Mouse (Mus musculus) MEL (cell line): ENCODE data around the gene Scyl2. TPM values are rescaled to one million over a fixed set of nuclear protein-coding genes. Genes with fewer than 3 reads are reported as not detected.

ENCODE experiments used
- DNase-seq: peaks from one replicate; pipeline ENCODE4 v3.0.0; 2011; ENCODE audit warnings: low read depth, low spot score
- H3K27ac ChIP-seq: 2 replicates; pipeline ENCODE4 v1.5.1; 2012; ENCODE audit warnings: low read depth, mild to moderate bottlenecking, control low read depth, low read length, moderate library complexity; ENCODE audit not compliant: control insufficient read depth
- H3K27me3 ChIP-seq, 2 experiments: fragments of 150-350 bp in 1 of 2; sonication (generic) in 1 of 2; 2 replicates each; pipeline ENCODE4 v1.6.1; 2012; ENCODE audit warnings: low read length in 2 of 2, mild to moderate bottlenecking in 2 of 2, improper control_type of control experiment in 1 of 2, moderate library complexity in 1 of 2; ENCODE audit not compliant: insufficient read depth in 2 of 2, control insufficient read depth in 1 of 2
- H3K36me3 ChIP-seq, 2 experiments: 2 replicates each; pipeline ENCODE4 v1.6.1; 2012 to 2014; ENCODE audit warnings: low read length in 2 of 2, improper control_type of control experiment in 1 of 2, inconsistent platforms in 1 of 2, mild to moderate bottlenecking in 1 of 2; ENCODE audit not compliant: insufficient read depth in 2 of 2, control insufficient read depth in 1 of 2
- H3K4me1 ChIP-seq, 2 experiments: fragments of 150-350 bp in 1 of 2; sonication (generic) in 1 of 2; 2 replicates each; pipeline ENCODE4 v1.6.1; 2012; ENCODE audit warnings: low read length in 2 of 2, improper control_type of control experiment in 1 of 2, mild to moderate bottlenecking in 1 of 2; ENCODE audit not compliant: insufficient read depth in 2 of 2, control insufficient read depth in 1 of 2
- H3K4me3 ChIP-seq, 2 experiments: fragments of 150-350 bp in 1 of 2; sonication (generic) in 1 of 2; 2 replicates each; pipeline ENCODE4 v1.5.1; 2012; ENCODE audit warnings: low read depth in 2 of 2, low read length in 2 of 2, mild to moderate bottlenecking in 2 of 2, moderate library complexity in 2 of 2, control low read depth in 1 of 2, improper control_type of control experiment in 1 of 2; ENCODE audit not compliant: control insufficient read depth in 1 of 2, insufficient read depth in 1 of 2
- H3K79me2 ChIP-seq: 2 replicates; pipeline ENCODE4 v1.6.1; 2012; ENCODE audit warnings: mild to moderate bottlenecking, low read length, moderate library complexity; ENCODE audit not compliant: control insufficient read depth, poor library complexity, insufficient read depth
- H3K9ac ChIP-seq: 2 replicates; pipeline ENCODE4 v1.6.1; 2012; ENCODE audit warnings: low read depth, mild to moderate bottlenecking, control low read depth, low read length, moderate library complexity; ENCODE audit not compliant: control insufficient read depth, poor library complexity, severe bottlenecking
- H3K9me3 ChIP-seq: fragments of 150-350 bp; sonication (generic); replicated peaks from 2 replicates; pipeline ENCODE4 v1.6.1; 2012; ENCODE audit warnings: mild to moderate bottlenecking, low read length, improper control_type of control experiment, moderate library complexity; ENCODE audit not compliant: insufficient read depth
- BHLHE40 ChIP-seq: IDR thresholded peaks from 2 replicates; pipeline ENCODE4 v1.6.1; 2012; ENCODE audit warnings: low read depth, mild to moderate bottlenecking, inconsistent platforms, low read length, improper control_type of control experiment, borderline replicate concordance
- CHD1 ChIP-seq: IDR thresholded peaks from 2 replicates; pipeline ENCODE4 v1.6.1; 2012; ENCODE audit warnings: low read depth, mild to moderate bottlenecking, inconsistent platforms, low read length, improper control_type of control experiment
- CHD2 ChIP-seq: IDR thresholded peaks from 2 replicates; pipeline ENCODE4 v1.6.1; 2011; ENCODE audit warnings: low read length, improper control_type of control experiment
- CTCF ChIP-seq, 3 experiments: IDR thresholded peaks in 2 of 3; conservative IDR thresholded peaks in 1 of 3; 2 replicates each; pipeline ENCODE4 v1.5.1; 2011 to 2012; ENCODE audit warnings: low read length in 3 of 3, low read depth in 2 of 3, mild to moderate bottlenecking in 2 of 3, improper control_type of control experiment in 1 of 3, inconsistent platforms in 1 of 3, mixed read lengths in 1 of 3, moderate library complexity in 1 of 3; ENCODE audit not compliant: control insufficient read depth in 1 of 3, insufficient read depth in 1 of 3, poor library complexity in 1 of 3, severe bottlenecking in 1 of 3
- E2F4 ChIP-seq: IDR thresholded peaks from 2 replicates; pipeline ENCODE4 v1.6.1; 2011; ENCODE audit warnings: low read depth, low read length, improper control_type of control experiment, borderline replicate concordance
- ELF1 ChIP-seq: IDR thresholded peaks from 2 replicates; pipeline ENCODE4 v1.6.1; 2014; ENCODE audit warnings: low read depth, mild to moderate bottlenecking, inconsistent platforms, low read length, improper control_type of control experiment, moderate library complexity
- EP300 ChIP-seq, 2 experiments: IDR thresholded peaks; 2 replicates each; pipeline ENCODE4 v1.6.1; 2011; ENCODE audit warnings: improper control_type of control experiment in 2 of 2, low read length in 2 of 2, low read depth in 1 of 2, mild to moderate bottlenecking in 1 of 2
- ETS1 ChIP-seq: IDR thresholded peaks from 2 replicates; pipeline ENCODE4 v1.6.1; 2012; ENCODE audit warnings: low read depth, mild to moderate bottlenecking, inconsistent platforms, low read length, improper control_type of control experiment, moderate library complexity
- GABPA ChIP-seq: IDR thresholded peaks from 2 replicates; pipeline ENCODE4 v1.6.1; 2012; ENCODE audit warnings: low read depth, mild to moderate bottlenecking, inconsistent platforms, low read length, improper control_type of control experiment, moderate library complexity
- GATA1 ChIP-seq: IDR thresholded peaks from 2 replicates; pipeline ENCODE4 v1.6.1; 2011; ENCODE audit warnings: low read depth, low read length, improper control_type of control experiment
- HCFC1 ChIP-seq: IDR thresholded peaks from 2 replicates; pipeline ENCODE4 v1.6.1; 2012; ENCODE audit warnings: low read depth, mild to moderate bottlenecking, inconsistent platforms, low read length, improper control_type of control experiment, moderate library complexity
- KAT2A ChIP-seq: conservative IDR thresholded peaks from 2 replicates; pipeline ENCODE4 v1.6.1; 2012; ENCODE audit warnings: low read depth, low read length, improper control_type of control experiment, inconsistent platforms
- MAFK ChIP-seq: IDR thresholded peaks from 2 replicates; pipeline ENCODE4 v1.6.1; 2011; ENCODE audit warnings: low read depth, mild to moderate bottlenecking, low read length, improper control_type of control experiment, borderline replicate concordance
- MAZ ChIP-seq: IDR thresholded peaks from 2 replicates; pipeline ENCODE4 v1.6.1; 2012; ENCODE audit warnings: low read depth, mild to moderate bottlenecking, inconsistent platforms, low read length, improper control_type of control experiment
- MEF2A ChIP-seq: IDR thresholded peaks from 2 replicates; pipeline ENCODE4 v1.6.1; 2014; ENCODE audit warnings: low read depth, mild to moderate bottlenecking, inconsistent platforms, low read length, improper control_type of control experiment; ENCODE audit not compliant: poor library complexity, insufficient replicate concordance, severe bottlenecking; ENCODE audit errors: extremely low read depth
- MXI1 ChIP-seq: IDR thresholded peaks from 2 replicates; pipeline ENCODE4 v1.6.1; 2011; ENCODE audit warnings: mild to moderate bottlenecking, low read depth, low read length, improper control_type of control experiment
- MYC ChIP-seq: IDR thresholded peaks from 2 replicates; pipeline ENCODE4 v1.6.1; 2011; ENCODE audit warnings: low read depth, mild to moderate bottlenecking, low read length, improper control_type of control experiment, moderate library complexity
- NELFE ChIP-seq: IDR thresholded peaks from 2 replicates; pipeline ENCODE4 v1.6.1; 2011; ENCODE audit warnings: low read depth, low read length, improper control_type of control experiment
- NRF1 ChIP-seq: IDR thresholded peaks from 2 replicates; pipeline ENCODE4 v1.6.1; 2014; ENCODE audit warnings: low read depth, mild to moderate bottlenecking, inconsistent platforms, low read length, improper control_type of control experiment, moderate library complexity; ENCODE audit not compliant: poor library complexity, insufficient read depth, severe bottlenecking
- POLR2AphosphoS2 ChIP-seq: IDR thresholded peaks from 2 replicates; pipeline ENCODE4 v1.6.1; 2011; ENCODE audit warnings: low read length, improper control_type of control experiment
- POLR2AphosphoS5 ChIP-seq: IDR thresholded peaks from 2 replicates; pipeline ENCODE4 v1.6.1; 2012; ENCODE audit warnings: low read depth, borderline replicate concordance, mild to moderate bottlenecking, inconsistent platforms, low read length, moderate library complexity, mixed read lengths
- RAD21 ChIP-seq: IDR thresholded peaks from 2 replicates; pipeline ENCODE4 v1.6.1; 2011; ENCODE audit warnings: mild to moderate bottlenecking, low read depth, low read length, improper control_type of control experiment
- RCOR1 ChIP-seq: IDR thresholded peaks from 2 replicates; pipeline ENCODE4 v1.6.1; 2012; ENCODE audit warnings: low read depth, mild to moderate bottlenecking, inconsistent platforms, low read length, improper control_type of control experiment
- SIN3A ChIP-seq: IDR thresholded peaks from 2 replicates; pipeline ENCODE4 v1.6.1; 2012; ENCODE audit warnings: low read length, improper control_type of control experiment, inconsistent platforms
- SMC3 ChIP-seq: IDR thresholded peaks from 2 replicates; pipeline ENCODE4 v1.6.1; 2011; ENCODE audit warnings: low read depth, low read length, improper control_type of control experiment
- TAL1 ChIP-seq: IDR thresholded peaks from 2 replicates; pipeline ENCODE4 v1.6.1; 2012; ENCODE audit warnings: mild to moderate bottlenecking, inconsistent platforms, low read length, moderate library complexity, mixed read lengths
- TBP ChIP-seq: IDR thresholded peaks from 2 replicates; pipeline ENCODE4 v1.8.0; 2011; ENCODE audit warnings: low read depth, low read length, improper control_type of control experiment
- TCF12 ChIP-seq: IDR thresholded peaks from 2 replicates; pipeline ENCODE4 v1.6.1; 2014; ENCODE audit warnings: low read depth, mild to moderate bottlenecking, inconsistent platforms, low read length, improper control_type of control experiment, moderate library complexity
- UBTF ChIP-seq: IDR thresholded peaks from 2 replicates; pipeline ENCODE4 v1.6.1; 2012; ENCODE audit warnings: low read depth, mild to moderate bottlenecking, inconsistent platforms, low read length, improper control_type of control experiment, moderate library complexity, borderline replicate concordance; ENCODE audit not compliant: insufficient read depth
- USF1 ChIP-seq: IDR thresholded peaks from 2 replicates; pipeline ENCODE4 v1.6.1; 2014; ENCODE audit warnings: low read depth, mild to moderate bottlenecking, inconsistent platforms, low read length, improper control_type of control experiment, moderate library complexity
- USF2 ChIP-seq, 2 experiments: IDR thresholded peaks; 2 replicates each; pipeline ENCODE4 v1.6.1; 2011 to 2012; ENCODE audit warnings: improper control_type of control experiment in 2 of 2, low read length in 2 of 2, borderline replicate concordance in 1 of 2, inconsistent platforms in 1 of 2, low read depth in 1 of 2, mild to moderate bottlenecking in 1 of 2; ENCODE audit not compliant: insufficient read depth in 1 of 2
- ZC3H11A ChIP-seq: IDR thresholded peaks from 2 replicates; pipeline ENCODE4 v1.6.1; 2012; ENCODE audit warnings: low read depth, mild to moderate bottlenecking, inconsistent platforms, low read length, improper control_type of control experiment
- ZKSCAN1 ChIP-seq: IDR thresholded peaks from 2 replicates; pipeline ENCODE4 v1.6.1; 2012; ENCODE audit warnings: low read depth, mild to moderate bottlenecking, inconsistent platforms, low read length, improper control_type of control experiment, moderate library complexity
- ZMIZ1 ChIP-seq: IDR thresholded peaks from 2 replicates; pipeline ENCODE4 v1.6.1; 2012; ENCODE audit warnings: low read depth, mild to moderate bottlenecking, inconsistent platforms, low read length, improper control_type of control experiment, moderate library complexity
- ZNF384 ChIP-seq: IDR thresholded peaks from 2 replicates; pipeline ENCODE4 v1.6.1; 2012; ENCODE audit warnings: low read depth, mild to moderate bottlenecking, inconsistent platforms, low read length, improper control_type of control experiment
- polyA plus RNA-seq, 2 experiments: library from polyadenylated mRNA; stranded (reverse) in 1 of 2; unstranded in 1 of 2; fragments of >175 nt in 1 of 2; fragments of >200 nt in 1 of 2; gene quantifications; 2 replicates each; pipeline versions ENCODE4 v1.2.1 to v1.2.4; 2012; ENCODE audit warnings: low replicate concordance in 2 of 2, low read depth in 1 of 2; ENCODE audit not compliant: insufficient read length in 2 of 2, insufficient read depth in 1 of 2, missing spikeins in 1 of 2
- total RNA-seq: library from RNA; depleted of rRNA; stranded (reverse); fragments of 300-350 nt; gene quantifications from 2 replicates; pipeline ENCODE4 v1.2.3, GENCODE M21; 2012

Scyl2 gene
- total and polyA plus RNA-seq, 3 experiments: 19.8 to 27.9 TPM; not detected in 1

- no peaks in the 10 kb centered on the region for H3K9me3 ChIP-seq
- H3K27me3 ChIP-seq: no peaks in the 10 kb centered on the region
- peak overlapping the region; percentile 92 for H3K27ac ChIP-seq
- no peaks in the 10 kb centered on the region for H3K79me2 ChIP-seq
- peak; percentile 94 for DNase-seq
- peaks cover 7 to 9% of the 10 kb centered on the region in 2 experiments for H3K4me1 ChIP-seq
- peak overlapping the region; percentile 84 for H3K9ac ChIP-seq
- H3K4me3 ChIP-seq: peak overlapping the region; percentile 66 to 94
- peaks cover 0 to 16% of the 10 kb centered on the region in 2 experiments; a peak in 2 of 4 replicates for H3K36me3 ChIP-seq
- TF ChIP-seq KAT2A: no peak
- TF ChIP-seq RCOR1: no peak; the same call in none of the 2 replicates
- TF ChIP-seq ZKSCAN1: no peak
- TF ChIP-seq RAD21: no peak
- TF ChIP-seq BHLHE40: no peak
- TF ChIP-seq MAFK: no peak; the same call in 1 of the 2 replicates
- peak; percentile 24; the same call in 1 of the 2 replicates for TF ChIP-seq MAZ
- no peak; the same call in 1 of the 2 replicates for TF ChIP-seq E2F4
- TF ChIP-seq CTCF (IDR thresholded peaks at IDR 0.05 in 2 of 3, conservative IDR thresholded peaks at IDR 0.05 in 1 of 3; ENCODE audit: control insufficient read depth in 1 of 3, insufficient read depth in 1 of 3, low read depth in 2 of 3, low read length in 3 of 3, poor library complexity in 1 of 3, severe bottlenecking in 1 of 3): no peak
- TF ChIP-seq POLR2AphosphoS5: no peak
- TF ChIP-seq NELFE: peak; percentile 89
- TF ChIP-seq ZNF384: no peak
- TF ChIP-seq NRF1: peak; percentile 64
- TF ChIP-seq ZMIZ1: peak; percentile 70; the same call in 1 of the 2 replicates
- TF ChIP-seq EP300 (IDR thresholded peaks at IDR 0.05; ENCODE audit: low read depth in 1 of 2, low read length in 2 of 2): peak; percentile 57 to 67; a peak in 2 of 4 replicates
- no peak for TF ChIP-seq CHD2
- no peak for TF ChIP-seq GABPA
- TF ChIP-seq MXI1: peak; percentile 57
- TF ChIP-seq USF1: no peak
- no peak for TF ChIP-seq SMC3
- TF ChIP-seq MYC: peak; percentile 60; the same call in 1 of the 2 replicates
- TF ChIP-seq SIN3A: peak; percentile 85
- no peak for TF ChIP-seq UBTF
- TF ChIP-seq ZC3H11A: no peak
- no peak for TF ChIP-seq GATA1
- TF ChIP-seq ETS1: peak; percentile 65; the same call in 1 of the 2 replicates
- peak; percentile 79 for TF ChIP-seq POLR2AphosphoS2
- peak; percentile 57; the same call in 1 of the 2 replicates for TF ChIP-seq CHD1
- peak; percentile 59 for TF ChIP-seq TAL1
- peak; percentile 83 for TF ChIP-seq ELF1
- TF ChIP-seq TBP: peak; percentile 84
- peak; percentile 61 for TF ChIP-seq TCF12
- no peak for TF ChIP-seq USF2 (IDR thresholded peaks at IDR 0.05; ENCODE audit: borderline replicate concordance in 1 of 2, insufficient read depth in 1 of 2, low read depth in 1 of 2, low read length in 2 of 2)
- TF ChIP-seq MEF2A: no peak
- TF ChIP-seq HCFC1: peak; percentile 68
These were observed 9.3 kb upstream of the Scyl2 start for GRCm38 (mm10) chr10:89695194-89695911.
